Mouse (Mus musculus): ENCODE results near the gene Luzp1.

DNA sequence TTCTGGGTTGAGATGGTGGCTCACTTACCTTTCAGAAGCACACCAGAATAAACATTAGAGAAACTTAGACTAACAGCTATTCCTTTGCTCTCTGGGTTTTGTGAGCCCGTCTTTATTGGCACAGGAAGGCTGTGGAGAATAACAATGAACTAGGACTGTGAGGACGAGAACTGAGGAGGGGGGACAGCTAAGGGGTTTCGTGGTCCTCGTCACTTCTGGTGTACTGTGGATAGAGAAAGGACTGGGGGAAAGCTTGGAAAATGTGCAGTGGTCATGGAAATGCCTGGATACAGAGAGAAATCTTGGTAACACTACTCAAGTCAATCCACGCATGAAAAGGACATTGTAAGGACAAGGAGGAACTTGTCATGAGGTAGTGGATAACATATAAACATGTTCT is 52.3 kb downstream of the Luzp1 start:
- no peak for TF ChIP-seq POLR2A (IDR thresholded peaks at IDR 0.05; ENCODE audit: extremely low read depth, insufficient read depth, low read length)
- TF ChIP-seq CTCF (IDR thresholded peaks at IDR 0.05; ENCODE audit: extremely low read depth, insufficient read depth, low read length) = no peak

All from cortical plate, adult 2 months (tissue).